Mouse (Mus musculus) B cell, adult 2 months (primary cell): Measurements from ENCODE around the gene Bicral.
"Not testable (repeated sequence)": the region's sequence is repeated elsewhere in the genome, so short reads cannot be mapped to it uniquely, and the experiment has no call there.

ENCODE experiments used
- DNase-seq, 2 experiments: peaks; one replicate each; pipeline ENCODE4 v3.0.0; 2022

The Bicral gene

DNA sequence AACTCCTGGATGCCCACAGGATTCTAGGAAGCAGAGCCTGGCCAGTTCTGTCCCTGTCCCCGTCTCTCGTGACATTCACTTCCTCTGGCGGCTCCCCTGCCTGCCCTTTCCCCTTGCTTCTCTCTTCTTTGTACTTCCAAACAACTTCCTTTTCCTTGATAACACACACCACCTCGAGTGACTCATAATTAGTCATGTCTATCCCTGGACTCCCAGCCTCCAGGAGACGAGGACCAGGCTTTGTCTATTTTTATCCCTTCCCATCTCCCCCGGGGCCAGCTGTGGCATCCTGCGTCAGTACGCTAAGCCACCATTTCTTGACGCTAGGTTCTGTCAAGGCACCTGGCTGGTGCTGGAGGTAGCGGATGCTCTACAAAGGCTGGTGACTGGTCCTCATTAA lies 15.9 kb upstream of the Bicral start:
- no peak for DNase-seq

DNA sequence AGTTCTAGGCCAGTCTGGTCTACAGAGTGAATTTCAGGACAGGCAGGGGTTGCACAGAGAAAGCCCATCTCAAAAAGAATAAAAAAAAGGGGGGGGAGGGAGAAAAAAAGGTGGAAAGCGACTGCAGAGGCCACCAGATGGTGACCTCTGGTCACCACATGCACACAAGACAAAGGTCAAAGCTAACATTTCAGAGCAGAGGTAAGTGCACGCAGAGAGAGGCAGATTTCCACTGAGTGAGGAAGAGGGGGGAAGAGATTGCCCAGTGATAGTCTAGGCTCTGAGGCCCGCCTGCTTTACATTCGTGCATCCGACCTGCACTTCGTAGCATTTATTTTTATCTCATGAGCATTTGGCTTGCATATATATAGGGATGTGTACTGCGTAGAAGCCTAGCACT lies 14.5 kb upstream of the Bicral start:
- no peak for DNase-seq

DNA sequence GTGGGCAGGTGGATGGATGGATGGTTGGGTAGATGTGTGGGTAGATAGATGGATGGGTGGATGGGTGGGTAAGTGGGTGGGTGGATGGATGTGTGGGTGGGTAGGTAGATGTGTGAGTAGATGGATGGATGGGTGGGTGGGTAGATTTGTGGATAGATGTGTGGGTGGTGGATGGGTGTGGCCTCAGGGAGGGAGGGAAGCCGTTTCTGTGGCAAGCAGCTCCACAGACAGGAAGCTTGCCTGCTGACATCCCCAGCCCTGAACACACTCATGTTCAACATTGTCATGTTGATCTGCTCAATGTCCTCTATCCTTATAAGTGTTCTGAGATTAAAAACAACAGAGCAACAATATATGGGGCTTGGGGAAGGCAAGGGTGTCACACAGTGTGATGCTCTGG lies 12.6 kb upstream of the Bicral start:
- no peak for DNase-seq

DNA sequence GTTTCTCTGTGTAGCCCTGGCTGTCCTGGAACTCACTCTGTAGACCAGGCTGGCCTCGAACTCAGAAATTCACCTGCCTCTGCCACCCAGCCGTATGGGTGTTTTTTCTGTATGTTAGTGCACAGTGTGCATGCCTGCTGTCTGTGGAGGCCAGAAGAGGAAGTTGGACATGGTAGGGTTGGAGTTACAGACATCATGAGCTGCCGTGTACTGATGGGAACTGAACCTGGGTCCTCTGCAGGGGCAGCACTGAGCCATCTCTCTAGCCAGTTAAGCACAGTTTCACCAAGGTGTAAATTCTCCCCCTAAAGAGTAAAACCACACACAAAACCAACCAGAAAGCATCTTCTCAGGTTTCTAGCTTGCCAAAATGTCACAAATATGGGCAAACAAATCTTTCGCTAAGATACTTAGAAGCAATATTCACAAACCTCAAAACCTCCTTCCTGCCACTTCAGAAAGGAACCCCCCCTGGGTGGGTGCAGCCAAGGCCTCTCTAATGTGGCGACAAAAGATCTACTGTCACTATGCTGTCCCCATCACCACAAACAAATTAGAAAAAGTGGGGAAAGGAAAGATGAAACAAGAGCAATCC lies 12.0 kb upstream of the Bicral start:
- peak; percentile 46 to 56 for DNase-seq

DNA sequence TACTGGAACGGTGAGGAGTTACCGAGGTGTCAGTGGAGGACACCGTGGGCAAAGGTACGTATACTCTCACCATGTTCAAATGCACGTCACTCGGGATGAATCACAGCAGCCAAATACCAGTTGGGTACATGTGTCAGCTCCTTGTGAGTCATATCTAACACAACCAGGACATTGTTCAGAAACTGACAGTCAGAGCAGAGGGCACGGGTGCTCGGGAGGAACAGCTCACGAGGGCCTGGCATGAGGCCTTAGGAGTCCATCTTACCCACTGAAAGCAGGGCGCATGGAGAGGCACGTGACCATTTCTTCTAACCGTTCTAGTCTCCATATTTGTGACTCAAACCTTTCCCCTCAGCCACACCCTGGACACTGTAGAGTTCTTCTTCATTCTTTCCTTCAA lies 8.6 kb upstream of the Bicral start:
- no peak for DNase-seq

DNA sequence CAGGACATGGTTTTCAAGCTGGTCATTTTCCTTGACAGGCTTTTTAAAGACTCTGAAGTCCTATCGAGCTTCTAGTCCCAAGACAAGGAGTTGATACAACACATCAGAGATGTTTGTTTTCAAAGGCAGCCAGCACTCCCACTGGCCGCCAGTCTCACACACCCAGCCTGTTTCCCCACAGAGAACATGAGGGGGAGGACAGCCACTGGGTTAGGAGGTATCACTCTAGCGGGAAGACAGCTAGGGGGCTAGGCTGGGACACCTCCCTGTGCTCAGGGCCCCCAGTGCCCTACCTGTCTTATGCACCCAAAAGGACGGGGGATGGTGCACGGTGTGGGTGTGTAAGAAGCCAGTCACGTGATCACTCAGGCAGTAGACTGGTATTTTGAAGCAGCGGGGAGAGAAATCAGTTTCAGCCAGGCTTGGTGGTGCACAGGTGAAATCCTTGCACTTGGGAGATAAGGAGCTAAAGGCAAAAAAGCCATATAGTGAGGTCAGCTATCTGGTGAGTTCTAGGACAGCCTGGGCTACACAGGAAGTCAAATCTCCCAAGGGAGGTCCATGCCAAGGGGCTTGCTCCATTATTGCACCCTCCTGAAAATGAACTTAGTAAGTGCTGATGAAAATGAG lies 6.4 kb upstream of the Bicral start:
- DNase-seq = no peak

DNA sequence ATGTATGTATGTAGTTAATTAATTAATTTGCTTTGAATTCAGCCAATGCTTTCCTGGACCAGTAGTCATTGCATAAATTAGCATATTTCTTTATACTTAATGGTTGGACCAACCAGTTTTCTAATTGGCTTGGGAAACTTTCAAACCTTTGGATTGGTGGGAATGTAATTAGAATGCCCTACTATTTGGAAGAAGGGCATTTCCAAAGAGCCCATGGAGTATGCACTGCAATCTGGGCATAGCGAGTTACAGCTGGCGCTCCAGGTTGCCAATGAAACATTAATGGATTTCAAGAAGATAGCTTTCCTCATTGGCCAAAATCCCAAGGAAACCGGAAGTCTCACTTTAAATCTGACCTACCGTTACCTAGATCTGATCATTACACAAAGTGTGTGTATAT lies 1.8 kb upstream of the Bicral start:
- no peak for DNase-seq

DNA sequence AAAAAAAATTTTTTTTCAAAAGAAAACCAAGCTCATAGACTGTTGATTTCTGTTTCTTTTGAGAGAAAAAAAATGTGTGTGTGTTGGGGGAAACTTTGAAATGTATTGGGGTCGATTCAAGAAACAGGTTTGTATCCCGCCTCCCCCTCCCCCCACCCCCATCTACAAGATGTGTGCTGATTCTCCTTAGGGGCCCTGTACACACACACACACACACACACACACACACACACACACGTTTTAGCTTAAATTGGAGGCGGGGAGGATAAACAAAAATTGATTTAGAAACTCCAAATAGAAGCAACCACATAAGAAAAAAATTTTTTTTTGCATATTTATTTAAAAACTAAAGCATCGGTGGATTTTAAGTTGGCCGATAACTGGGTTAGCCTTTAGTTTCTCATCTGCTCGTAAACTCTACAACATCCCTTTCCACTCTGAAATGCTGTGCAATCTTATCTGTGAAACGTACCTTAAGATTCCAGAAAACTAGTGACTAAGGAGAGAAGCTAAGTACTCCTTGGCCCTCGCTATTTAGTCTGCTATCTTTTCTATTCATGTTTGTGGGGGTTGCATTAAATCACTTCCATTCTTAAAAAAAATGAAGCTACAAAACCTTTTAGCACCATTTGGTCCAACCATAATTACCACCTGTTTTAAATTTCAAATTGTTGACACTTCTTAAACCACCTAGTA lies 615 bp upstream of the Bicral start:
- peak in 1 of 2 experiments; percentile 15 for DNase-seq

DNA sequence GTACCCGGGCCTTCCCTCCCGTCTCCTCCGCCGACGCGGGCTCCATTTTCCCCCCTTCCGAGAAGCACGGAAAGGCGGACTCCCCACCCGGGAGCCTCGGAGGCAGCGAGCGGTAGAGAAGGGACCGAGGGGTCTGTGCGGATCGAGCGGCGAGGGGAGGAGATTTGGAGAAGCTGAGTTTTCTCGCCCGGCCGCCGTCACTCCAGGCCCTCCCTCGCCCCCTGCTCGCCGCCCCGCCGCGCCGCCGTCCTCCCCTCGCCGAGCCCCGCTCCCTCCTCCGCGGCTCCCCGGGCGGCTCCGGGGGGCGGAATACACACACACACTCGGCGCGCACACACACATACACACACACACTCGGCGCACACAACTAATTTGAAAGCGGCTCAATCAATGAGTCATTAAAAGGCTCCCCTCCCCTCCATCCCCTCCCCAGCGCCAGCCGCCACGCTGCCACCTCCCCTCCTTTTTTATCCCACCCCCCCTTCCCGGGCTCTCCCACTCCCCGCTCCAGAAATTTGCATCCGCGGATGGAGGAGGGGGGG lies 850 bp downstream of the Bicral start:
- DNase-seq = peak; percentile 80 to 83

DNA sequence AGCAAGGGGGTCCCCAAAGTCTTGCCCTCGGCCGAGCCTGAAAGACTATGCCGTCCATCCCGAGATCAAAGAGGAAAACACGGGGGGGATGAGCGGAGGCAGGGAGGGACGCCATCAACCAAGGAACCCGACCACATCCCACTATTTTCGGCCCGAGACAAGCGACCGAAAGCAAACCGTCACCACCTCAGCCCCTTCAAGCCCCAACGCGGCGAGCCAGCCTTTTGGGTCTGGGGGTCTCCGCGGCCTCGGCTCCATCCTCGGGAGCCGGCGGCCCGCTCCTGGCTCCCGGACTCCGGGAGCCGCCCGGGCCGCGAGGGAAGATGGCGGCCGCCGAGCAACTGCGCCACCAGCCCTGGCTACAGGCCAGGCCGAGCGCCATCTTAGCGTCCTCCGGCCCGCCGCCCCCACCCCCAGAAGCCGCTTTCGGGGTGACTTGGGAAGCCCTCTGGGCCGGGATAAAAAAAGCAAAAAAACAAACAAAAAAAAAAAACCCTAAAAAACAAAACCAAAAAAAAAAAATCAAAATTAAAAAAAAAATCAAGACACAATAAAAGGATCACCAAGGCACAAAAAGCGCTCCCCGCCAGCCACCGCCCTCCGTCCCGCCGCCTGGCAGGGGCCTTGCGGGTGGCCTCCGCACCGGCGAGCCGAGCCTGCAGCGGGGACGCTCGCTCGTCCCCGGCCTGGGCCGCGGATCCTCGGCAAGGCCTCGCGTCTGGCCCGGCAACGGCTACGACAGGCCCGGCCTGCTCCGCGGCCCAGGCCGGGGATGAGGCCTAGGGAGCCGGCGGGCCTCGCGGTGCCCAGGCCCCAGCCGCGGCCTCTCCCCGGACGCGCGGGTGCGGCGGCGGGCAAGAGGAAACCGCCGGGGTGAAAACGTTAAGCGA lies 1.6 kb downstream of the Bicral start:
- peak; percentile 89 to 91 for DNase-seq

DNA sequence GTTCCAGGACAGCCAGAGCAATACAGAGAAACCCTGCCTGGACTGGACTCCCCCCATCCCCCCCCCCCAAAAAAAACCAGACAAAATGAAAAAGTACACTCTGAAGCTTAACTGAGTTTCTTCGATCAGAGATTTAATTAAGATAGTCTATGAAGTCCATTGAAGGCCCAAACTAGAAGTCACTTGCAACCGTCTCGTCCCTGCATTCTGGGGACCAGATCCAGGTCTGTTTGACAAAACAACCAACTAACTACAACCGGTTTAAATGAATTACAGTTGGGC lies 2.2 kb downstream of the Bicral start:
- no peak for DNase-seq

DNA sequence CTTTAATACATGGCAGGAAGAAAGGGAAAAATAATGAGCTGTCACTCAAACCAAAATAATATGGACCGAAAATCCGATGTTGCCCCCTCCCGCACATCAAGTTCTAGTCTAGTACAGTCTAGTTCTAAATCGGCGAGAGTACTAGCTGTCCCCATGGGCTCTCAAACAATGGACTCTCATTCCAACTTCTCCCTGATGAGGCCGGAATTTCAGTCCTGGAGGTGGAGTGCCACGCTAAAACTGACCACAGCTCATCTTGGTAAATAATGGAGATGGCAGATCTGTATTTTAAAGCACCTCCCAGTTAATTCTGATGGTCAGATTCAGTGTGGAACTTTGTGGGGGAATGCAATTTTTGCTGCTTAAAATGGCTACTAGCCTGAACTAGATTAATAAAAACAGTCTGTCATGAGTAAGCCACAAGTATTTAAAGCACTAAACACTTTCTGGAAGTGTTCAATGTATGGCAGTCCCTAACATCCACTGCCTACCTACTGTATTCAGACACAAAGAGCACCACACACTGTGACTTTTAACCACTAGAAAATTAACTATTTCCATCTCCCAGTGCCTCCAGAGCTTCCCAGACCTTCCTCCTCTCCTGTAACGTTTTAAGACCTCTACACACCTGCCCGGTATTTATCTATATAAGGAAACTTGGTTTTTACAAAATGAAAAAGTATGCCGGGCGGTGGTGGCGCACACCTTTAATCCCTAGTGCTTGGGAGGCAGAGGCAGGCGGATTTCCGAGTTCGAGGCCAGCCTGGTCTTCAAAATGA lies 2.8 kb downstream of the Bicral start:
- peak; percentile 60 to 64 for DNase-seq

DNA sequence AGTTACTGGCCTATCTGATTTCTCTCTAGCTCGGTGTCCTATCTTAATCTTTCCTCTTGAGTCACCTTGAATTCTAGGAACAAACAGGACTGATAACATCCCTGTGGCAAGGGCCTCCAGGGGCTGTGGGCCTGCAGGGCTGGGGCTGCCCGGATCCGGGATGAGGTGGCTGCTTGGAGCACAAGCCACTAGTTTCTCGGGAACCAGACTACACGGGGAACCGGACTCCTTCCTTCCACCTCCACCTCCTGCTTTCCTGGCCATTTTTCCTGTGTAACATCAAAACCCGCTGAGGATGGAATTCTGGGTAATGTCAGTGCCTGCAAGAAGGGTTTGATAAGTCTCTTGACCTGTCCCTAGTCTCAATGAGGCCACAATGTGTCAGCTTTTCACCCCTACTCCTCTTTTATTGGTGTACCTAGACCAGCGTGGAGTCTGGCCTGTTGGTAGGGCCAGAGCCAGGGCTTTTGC lies 3.6 kb downstream of the Bicral start:
- peak in 1 of 2 experiments; percentile 14 for DNase-seq

DNA sequence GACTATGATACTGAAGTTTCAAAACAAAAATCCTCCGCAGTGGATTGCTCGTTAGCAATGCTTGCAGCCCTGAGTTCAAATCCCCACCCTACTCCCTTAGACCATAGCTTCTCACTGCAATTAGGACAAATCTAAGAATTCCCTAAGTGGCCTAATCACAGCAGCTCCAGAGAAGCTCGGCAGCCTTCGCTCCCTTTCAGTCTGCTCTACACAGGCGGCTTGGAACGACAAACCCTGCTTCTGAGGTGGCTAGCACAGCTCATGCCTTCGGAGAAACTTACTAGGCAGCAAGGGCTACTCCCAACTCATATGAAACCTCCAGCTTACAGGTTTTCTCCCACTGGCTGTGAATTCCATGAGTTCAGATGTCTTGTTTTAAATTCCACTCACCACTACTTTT lies 4.2 kb downstream of the Bicral start:
- no peak for DNase-seq

DNA sequence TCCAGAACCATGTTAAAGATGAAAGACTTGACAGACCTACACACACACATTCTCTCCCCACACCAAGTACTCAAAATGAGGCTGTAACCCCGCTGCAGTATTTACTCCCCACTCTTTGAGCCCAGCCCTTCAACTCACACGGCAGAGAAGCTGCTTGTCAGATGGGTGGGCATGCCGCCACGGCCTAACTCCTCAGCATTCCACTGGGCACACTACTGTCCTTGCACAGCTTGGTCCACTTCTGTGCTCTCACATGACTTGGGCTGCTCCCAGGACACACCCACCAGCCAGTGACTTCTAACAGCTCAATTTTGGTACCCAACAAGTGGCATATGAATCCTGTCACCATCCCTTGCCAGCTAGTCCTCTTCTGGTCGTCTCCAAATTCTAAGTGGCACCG lies 5.0 kb downstream of the Bicral start:
- peak; percentile 21 to 34 for DNase-seq

DNA sequence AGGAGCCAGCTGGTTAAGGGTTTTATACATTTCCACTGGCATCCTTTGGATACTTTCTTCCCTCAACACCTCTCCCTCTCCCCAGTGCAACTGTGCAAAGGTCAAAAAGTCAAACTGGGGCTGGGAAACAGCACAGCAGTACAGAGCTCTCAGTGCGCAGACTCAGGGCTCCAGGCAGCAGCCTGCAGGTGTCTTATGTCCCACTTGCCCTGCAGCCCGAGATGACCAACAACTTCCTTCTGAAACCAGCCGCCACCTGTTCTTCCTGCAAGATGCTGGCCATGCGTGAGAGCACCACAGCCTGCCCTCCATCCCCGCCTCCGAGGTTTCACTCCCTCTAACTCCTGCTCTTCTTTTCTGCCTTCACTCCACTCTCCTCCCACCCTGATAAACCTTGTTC lies 5.6 kb downstream of the Bicral start:
- DNase-seq = peak; percentile 60 to 62

DNA sequence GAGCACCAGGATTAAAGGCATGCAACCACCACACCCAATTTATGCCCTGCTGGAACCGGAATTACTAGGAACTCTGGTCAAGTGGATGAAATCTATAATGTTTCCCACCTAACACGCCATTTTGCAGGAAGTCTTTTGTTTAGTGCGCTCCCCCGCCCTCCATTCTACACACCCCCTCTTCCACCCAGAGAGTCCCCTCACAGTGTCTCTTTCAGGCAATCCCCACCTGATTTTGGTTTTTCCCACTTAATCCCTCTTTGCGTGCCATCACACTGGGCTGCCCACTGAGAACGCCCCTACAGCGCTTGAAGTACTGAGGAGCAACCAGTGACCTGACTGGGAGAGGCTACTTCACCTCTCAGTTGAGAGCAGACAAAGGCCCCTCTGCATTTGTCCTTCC lies 11.1 kb downstream of the Bicral start:
- no peak for DNase-seq

DNA sequence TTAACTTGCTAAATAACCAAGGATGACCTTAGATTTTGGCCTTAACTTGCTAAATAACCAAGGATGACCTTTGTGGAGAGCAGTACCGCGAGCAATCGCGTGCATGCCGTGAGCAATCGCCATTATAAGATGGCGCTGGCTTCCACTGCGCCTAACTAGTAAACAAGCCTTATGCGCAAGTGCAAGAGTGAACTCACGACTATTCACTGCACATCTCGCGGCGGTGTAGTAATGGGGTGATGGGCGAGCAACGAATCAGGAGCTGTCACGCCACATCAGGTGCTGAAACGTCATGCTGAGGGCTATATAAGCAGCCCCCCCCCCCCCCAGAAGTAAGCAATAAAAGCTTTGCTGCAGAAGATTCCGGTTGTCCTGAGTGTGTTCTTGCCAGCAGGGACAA lies 11.7 kb downstream of the Bicral start:
- DNase-seq = not testable (repeated sequence)

DNA sequence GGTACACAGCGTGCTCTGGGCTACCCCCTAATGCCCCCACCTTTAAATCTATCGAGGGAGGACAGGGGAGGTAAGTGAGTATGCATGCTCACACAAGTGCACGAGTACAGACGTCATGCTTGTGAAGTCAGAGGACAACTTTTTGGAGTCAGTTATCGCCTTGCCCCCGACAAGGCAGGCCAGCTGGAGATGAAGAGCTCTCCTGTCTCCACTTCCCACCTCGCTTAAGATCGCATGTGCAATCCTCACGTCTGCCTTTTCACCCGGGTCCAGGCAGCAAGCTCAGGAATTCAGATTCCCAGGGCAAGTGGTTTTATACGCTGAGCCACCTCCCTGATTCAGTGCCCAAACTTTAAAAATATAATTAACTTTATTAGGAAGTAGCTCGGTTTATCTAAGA lies 13.0 kb downstream of the Bicral start:
- DNase-seq = no peak

DNA sequence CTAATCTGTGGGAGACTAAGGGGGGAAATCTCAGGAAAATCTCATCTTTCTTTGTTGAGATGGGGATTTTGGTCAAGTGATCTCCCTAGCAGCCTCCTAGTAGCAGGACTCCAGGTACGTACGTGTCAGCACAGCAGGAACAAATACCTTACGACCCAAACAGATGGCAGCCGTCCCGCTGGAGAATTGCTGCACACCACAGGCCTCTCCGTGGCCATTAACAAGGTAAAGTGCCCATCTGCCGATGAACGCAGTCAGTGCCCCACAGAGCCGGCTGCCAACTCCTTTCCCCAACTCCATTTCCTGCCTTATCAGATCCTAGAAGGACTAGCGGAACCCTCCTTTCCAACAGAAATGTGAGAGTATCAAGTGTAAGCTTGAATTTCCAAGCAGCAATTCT lies 13.5 kb downstream of the Bicral start:
- DNase-seq = no peak

DNA sequence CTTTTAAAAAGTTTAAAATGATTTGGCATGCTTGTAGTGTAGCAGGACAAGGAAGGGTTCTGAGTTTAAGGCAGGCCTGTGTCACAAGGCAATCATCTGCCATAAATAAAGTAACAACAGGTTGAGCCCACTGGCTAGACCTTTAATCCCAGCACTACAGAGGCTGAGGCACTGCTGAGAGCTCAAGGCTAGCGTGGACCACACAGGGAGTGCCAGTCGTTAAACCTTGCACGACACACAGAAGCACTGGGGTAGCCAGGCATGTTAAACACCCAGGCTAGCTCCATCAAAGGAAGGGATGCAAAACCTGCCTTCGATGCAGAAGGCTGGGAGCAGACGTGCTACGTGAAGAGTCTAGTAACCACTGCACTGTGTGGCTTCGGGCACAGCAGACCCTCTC lies 14.6 kb downstream of the Bicral start:
- DNase-seq = no peak

DNA sequence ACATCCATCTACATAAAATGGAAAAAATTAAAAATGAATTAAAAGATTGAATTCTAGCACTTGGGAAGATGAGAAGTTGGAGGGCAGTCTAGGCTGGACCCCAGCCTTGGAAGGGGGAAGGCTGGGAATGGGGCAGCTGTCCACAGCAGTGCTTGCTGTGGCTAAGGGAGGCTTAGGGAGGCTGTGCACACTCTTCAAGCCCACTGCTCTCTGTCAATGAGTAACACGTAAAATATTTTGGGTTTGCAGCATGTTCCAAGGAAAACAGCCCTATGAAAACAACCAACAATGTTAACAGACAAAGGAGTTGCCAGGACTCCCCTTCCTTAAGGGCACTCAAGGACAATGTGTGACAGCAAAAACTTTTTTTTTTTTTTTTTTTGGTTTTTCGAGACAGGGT lies 15.3 kb downstream of the Bicral start:
- no peak for DNase-seq
